Mouse (Mus musculus): ENCODE measurements around the gene Defb15. TPM values are rescaled to one million over a fixed set of nuclear protein-coding genes. Genes with fewer than 3 reads are reported as not detected.
A peak's percentile ranks its signal among the peaks of the same experiment; 100 is the strongest.
"Not testable (repeated sequence)": the region's sequence is repeated elsewhere in the genome, so short reads cannot be mapped to it uniquely, and the experiment has no call there.

Gene Defb15
- not detected in 2 replicates for polyA plus RNA-seq (2015; fragmentation: Nextera tagmentation; extraction: Ambion mirVana)

DNA sequence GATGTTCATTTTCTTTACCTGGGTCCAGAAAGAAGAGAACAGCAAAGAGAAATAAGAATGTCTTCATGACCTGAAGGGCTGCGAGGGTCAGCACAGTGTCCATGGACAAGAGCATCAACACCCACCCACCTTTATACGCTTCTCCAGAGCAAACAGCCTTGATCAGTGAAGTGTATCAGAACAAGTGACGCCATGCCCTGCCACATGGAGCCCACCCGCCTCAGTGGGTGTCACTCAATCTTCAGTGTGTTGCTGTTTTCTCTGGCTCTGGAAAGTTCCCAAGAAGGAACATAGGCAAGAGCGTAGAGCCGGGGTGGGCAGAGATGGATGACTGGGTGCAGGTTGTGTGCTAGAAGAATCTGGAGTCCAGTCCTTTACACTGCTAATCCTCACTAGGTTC is at the start of gene Defb15:
Gene Defb15, minus strand, starts transcription at position 101 of the 400 bp plus-strand sequence.
- no peak for ATAC-seq (replicated peaks)
- Histone ChIP-seq H3K4me2 (no peak within 1 kb of the TSS), H3K4me1 (no peaks in the 10 kb centered on the region), H3K4me3 (no peak within 1 kb of the TSS), H3K27ac (no peak within 1 kb of the TSS), H3K27me3 (replicated peaks) (no peaks in the 10 kb centered on the region), H3K9ac (no peak within 1 kb of the TSS), H3K9me3 (no peaks in the 10 kb centered on the region), H3K36me3 (replicated peaks) (no peaks in the 10 kb centered on the region)
- 92% methylated on average over 6 of the region's 6 CpGs for WGBS

DNA sequence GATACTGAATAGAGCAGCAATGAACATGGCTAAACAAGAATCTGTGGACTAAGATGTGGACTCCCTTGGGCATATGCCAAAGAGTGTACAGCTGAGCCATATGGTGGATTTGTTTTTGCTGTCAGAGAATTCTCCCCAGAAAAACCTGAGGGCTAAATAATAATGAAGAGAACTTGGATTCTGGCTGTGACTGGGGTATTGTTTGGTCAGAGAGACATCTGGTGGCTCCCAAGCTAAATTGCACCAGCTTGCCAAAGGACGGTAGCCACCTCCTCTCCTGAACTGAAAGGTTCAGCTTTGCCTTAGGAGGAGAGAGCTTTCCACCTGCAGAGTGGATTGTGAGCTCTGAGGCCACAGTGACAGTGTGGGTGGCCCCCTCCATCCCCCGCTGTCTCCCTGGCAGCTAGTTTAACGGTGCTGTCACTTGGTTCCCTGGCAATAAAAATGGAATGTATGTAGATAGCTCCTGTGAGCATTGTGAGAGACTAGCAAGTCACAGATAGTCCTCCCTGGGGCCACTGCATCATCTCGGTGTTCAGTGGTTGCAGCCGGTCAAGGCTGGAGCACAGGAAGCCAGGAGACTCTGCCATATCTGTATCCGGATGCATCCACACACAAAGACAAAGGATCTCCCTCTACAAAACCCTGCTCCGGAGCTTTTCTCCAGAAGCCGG is 49.3 kb upstream of the Defb15 start:
- H3K4me3 ChIP-seq: no peak overlapping the region
- no peak overlapping the region for H3K9ac ChIP-seq
- H3K4me1 ChIP-seq: no peaks in the 10 kb centered on the region
- no peak overlapping the region for H3K27ac ChIP-seq
- 61% methylated on average over 8 of the region's 8 CpGs for WGBS
- H3K9me3 ChIP-seq: no peaks in the 10 kb centered on the region
- ATAC-seq (replicated peaks): peak; percentile 91
- no peak overlapping the region for H3K4me2 ChIP-seq
- no peaks in the 10 kb centered on the region for H3K27me3 ChIP-seq (replicated peaks)
- no peaks in the 10 kb centered on the region for H3K36me3 ChIP-seq (replicated peaks)

DNA sequence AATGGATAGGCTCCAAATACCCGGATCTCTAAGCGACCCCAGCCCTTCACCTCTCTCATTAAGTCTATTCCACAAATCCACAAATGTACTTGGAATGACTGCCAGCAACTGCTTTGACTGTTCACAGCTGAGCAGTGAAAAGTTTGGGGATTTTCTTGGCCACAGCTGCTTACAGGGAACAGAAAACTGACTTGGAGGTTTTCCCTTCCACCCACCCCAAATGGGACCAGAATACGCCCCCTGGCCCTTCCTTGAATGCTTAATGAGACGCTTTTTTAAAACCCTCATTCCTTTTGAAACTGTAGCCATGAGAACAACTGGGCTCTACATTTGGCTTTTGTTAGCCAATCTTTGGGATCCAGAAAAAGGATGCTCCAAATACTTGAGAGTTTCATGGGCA is 45.7 kb upstream of the Defb15 start:
- WGBS: 59% methylated on average over 4 of the region's 4 CpGs
- no peaks in the 10 kb centered on the region for H3K36me3 ChIP-seq (replicated peaks)
- no peak overlapping the region for H3K4me3 ChIP-seq
- no peak overlapping the region for H3K27ac ChIP-seq
- no peak for ATAC-seq (replicated peaks)
- no peak overlapping the region for H3K9ac ChIP-seq
- no peaks in the 10 kb centered on the region for H3K4me1 ChIP-seq
- H3K9me3 ChIP-seq: no peaks in the 10 kb centered on the region
- H3K4me2 ChIP-seq: no peak overlapping the region
- H3K27me3 ChIP-seq (replicated peaks): no peaks in the 10 kb centered on the region

DNA sequence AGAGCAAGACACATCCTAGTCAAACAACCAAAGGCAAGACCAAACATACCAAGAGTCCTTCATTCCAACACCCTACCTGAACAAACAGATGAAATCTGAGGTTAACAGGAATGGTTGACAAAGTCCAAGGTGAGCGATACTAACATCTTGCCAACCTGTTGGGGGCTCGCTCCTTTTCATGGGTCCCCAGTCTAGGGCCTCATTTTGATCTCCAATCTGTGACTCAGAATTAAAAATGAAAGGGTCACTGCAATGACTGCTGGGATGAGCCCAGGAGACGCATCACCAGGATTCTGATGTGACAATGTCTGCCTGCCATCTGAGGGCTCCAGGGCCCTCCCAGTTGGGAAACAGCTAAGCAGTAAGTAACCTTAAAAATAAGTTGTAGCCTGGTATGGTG is 37.0 kb upstream of the Defb15 start, which contains the start of gene Ccdc70:
Gene Ccdc70, plus strand, starts transcription at position 301 of the 400 bp plus-strand sequence.
- H3K27ac ChIP-seq: no peak within 1 kb of the TSS
- no peak for ATAC-seq (replicated peaks)
- WGBS: 87% methylated on average over 3 of the region's 3 CpGs

DNA sequence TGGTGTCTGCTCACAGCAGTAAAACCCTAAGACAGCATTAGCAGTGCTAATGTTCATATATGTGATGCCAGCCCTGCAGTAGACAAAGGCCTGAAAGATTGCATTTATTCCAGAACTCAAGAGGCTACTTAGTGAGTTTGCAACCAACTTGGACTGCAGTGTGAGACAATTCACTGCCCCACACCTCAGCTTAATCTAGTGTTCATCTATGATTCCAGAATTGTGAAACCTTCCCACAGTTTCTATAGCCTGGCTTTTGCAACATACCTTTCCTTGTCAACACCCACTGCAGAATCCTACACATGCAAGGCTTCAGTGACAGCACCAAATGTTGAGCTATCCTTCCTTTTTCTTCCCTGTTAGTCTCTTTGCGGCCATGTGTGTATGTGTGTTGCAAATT is 34.1 kb upstream of the Defb15 start:
- 83% methylated on average over 1 of the region's 1 CpGs for WGBS
- H3K4me1 ChIP-seq: no peaks in the 10 kb centered on the region
- no peaks in the 10 kb centered on the region for H3K9me3 ChIP-seq
- ATAC-seq (replicated peaks): no peak
- no peaks in the 10 kb centered on the region for H3K27me3 ChIP-seq (replicated peaks)
- no peak overlapping the region for H3K9ac ChIP-seq
- H3K27ac ChIP-seq: no peak overlapping the region
- no peak overlapping the region for H3K4me2 ChIP-seq
- no peaks in the 10 kb centered on the region for H3K36me3 ChIP-seq (replicated peaks)
- no peak overlapping the region for H3K4me3 ChIP-seq

More for the DNA sequence above, 37.0 kb upstream of the Defb15 start, which contains the start of gene Ccdc70:
- Histone ChIP-seq H3K27me3 (replicated peaks) (no peaks in the 10 kb centered on the region), H3K4me1 (no peaks in the 10 kb centered on the region), H3K4me2 (no peak within 1 kb of the TSS), H3K9ac (no peak within 1 kb of the TSS), H3K9me3 (no peaks in the 10 kb centered on the region), H3K4me3 (no peak within 1 kb of the TSS), H3K36me3 (replicated peaks) (no peaks in the 10 kb centered on the region)

DNA sequence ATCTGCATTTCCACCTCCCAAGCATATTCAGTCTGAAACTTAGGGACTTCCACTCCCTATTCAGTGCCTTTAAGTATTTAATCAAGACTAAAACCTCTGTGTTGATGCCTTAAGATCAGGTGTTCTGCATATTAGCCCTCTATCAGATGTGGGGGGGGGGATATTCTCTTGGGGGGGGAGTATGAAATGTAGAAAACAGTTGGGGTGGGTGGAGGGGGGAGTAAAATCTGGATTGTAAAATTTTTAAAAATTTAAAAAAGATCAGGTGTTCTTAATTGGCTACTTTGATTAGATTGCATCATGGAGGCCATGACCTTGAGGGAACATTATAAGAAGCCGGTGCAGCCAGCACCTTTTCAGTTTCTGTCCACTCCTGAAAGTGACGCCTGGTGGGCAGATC is 25.9 kb upstream of the Defb15 start, which contains the start of gene Fam90a1a:
Gene Fam90a1a, plus strand, starts transcription at position 301 of the 400 bp plus-strand sequence.
- Histone ChIP-seq H3K27me3 (replicated peaks) (no peaks in the 10 kb centered on the region), H3K4me1 (no peaks in the 10 kb centered on the region), H3K27ac (no peak within 1 kb of the TSS), H3K4me2 (no peak within 1 kb of the TSS), H3K4me3 (no peak within 1 kb of the TSS), H3K36me3 (replicated peaks) (no peaks in the 10 kb centered on the region), H3K9me3 (no peaks in the 10 kb centered on the region), H3K9ac (no peak within 1 kb of the TSS)
- 93% methylated on average over 2 of the region's 2 CpGs for WGBS
- no peak for ATAC-seq (replicated peaks)

DNA sequence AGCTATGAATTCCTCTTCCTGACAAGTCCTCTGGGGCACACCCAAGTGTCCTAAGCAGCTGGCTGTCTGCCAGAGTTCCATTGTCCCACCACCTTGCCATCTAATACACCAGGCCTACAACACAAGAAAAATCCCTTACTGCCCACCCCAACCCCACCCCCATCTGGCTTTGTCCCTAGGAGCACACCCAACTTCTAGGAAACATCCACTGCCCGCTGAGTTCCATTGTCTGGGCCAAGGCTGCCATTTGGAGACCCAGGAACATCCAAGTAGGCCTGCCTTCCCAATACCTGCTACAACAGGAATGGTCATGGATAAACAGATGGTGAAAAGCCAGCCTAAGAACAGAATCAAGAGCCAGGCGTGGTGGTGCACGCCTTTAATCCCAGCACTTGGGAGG is 23.8 kb upstream of the Defb15 start:
- H3K27me3 ChIP-seq (replicated peaks): no peaks in the 10 kb centered on the region
- no peaks in the 10 kb centered on the region for H3K9me3 ChIP-seq
- no peaks in the 10 kb centered on the region for H3K36me3 ChIP-seq (replicated peaks)
- H3K27ac ChIP-seq: no peak overlapping the region
- 82% methylated on average over 3 of the region's 3 CpGs for WGBS
- H3K4me2 ChIP-seq: no peak overlapping the region
- H3K4me1 ChIP-seq: no peaks in the 10 kb centered on the region
- no peak for ATAC-seq (replicated peaks)
- no peak overlapping the region for H3K9ac ChIP-seq
- no peak overlapping the region for H3K4me3 ChIP-seq

DNA sequence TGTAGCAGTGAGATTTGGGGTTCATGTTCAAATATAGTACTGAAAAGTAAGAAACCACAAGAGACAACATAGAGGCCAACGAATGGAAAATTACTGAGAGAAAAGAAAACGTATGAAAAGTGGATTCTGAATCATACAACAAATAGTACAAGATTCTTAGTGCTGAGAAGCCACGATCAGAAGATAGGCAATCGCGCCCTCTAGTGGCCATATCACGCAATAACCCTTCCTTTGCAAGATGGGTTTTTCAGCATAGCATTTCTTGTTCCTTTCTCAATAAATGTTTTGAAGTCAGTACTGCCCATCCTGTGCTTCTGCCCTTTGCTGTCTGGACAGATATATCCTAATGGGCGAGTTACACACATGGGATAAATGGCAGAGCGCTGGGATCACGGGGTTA is 22.8 kb upstream of the Defb15 start:
- no peak overlapping the region for H3K4me2 ChIP-seq
- 7% methylated on average over 9 of the region's 9 CpGs for WGBS

DNA sequence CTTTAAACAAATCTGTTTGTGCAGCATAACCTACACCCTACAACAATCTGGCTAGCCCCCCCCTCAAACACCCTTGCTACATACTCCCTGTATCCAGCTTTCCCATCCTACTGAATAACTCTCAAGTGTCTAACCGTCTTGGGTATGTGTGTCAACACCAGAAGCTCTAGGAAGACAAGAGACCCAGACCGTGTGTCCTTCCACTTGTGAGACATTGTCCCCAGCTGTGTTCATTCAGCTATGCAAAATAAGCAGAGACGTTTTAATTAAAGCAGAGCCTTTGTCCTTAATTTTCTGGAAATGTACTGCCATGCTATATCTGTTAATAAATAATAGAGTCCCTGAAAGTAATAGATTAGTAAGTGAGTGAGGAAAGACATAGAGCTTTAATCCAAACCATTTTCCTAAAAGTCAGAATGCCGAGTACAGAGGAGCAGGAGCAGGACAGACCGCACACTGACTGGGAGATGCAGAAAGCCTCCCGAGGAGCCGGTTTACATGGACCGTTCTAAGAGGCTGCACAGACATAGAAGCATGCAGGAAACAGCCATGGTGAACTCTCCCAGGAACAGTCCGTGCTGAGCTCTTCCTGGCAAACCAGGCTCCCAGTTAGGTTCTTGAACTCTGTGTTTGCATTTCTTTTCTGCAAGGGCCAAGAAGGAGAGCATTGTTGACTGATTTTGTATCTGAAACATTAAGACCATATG is 15.0 kb upstream of the Defb15 start:
- Histone ChIP-seq H3K4me3 (no peak overlapping the region), H3K9me3 (no peaks in the 10 kb centered on the region), H3K27ac (no peak overlapping the region), H3K4me2 (no peak overlapping the region), H3K27me3 (replicated peaks) (no peaks in the 10 kb centered on the region), H3K9ac (no peak overlapping the region), H3K4me1 (no peaks in the 10 kb centered on the region), H3K36me3 (replicated peaks) (no peaks in the 10 kb centered on the region)
- no peak for ATAC-seq (replicated peaks)
- WGBS: 64% methylated on average over 9 of the region's 9 CpGs

More for the DNA sequence above, 22.8 kb upstream of the Defb15 start:
- Histone ChIP-seq H3K27me3 (replicated peaks) (no peaks in the 10 kb centered on the region), H3K9ac (no peak overlapping the region), H3K4me1 (no peaks in the 10 kb centered on the region), H3K27ac (no peak overlapping the region), H3K4me3 (no peak overlapping the region), H3K9me3 (no peaks in the 10 kb centered on the region), H3K36me3 (replicated peaks) (no peaks in the 10 kb centered on the region)
- ATAC-seq (replicated peaks): peak; percentile 54; the same call in 1 of the 2 replicates

DNA sequence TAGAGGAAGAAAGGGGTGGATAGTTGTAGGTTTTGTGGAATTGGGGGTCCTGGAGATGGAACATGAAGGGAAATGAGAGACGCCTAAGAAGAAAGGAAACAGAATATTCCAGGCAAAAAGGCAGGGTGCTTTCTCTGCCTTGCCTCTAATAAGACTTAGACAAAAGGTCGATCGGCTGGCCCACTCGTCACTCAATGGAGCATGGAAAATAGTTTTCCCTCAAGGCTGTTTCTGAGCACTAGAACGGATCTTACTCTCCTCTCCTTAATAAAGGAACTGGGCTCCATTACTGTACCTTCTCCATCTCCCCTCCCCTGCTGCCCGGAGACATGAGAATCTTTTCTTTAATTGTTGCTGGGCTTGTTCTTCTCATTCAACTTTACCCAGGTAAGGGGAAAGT is 14.0 kb upstream of the Defb15 start, which contains the start of gene Defb13:
Gene Defb13, plus strand, starts transcription at position 301 of the 400 bp plus-strand sequence.
- WGBS: 84% methylated on average over 6 of the region's 6 CpGs
- Histone ChIP-seq H3K27me3 (replicated peaks) (no peaks in the 10 kb centered on the region), H3K9me3 (no peaks in the 10 kb centered on the region), H3K4me3 (no peak within 1 kb of the TSS), H3K4me1 (no peaks in the 10 kb centered on the region), H3K9ac (no peak within 1 kb of the TSS), H3K27ac (no peak within 1 kb of the TSS), H3K4me2 (no peak within 1 kb of the TSS), H3K36me3 (replicated peaks) (no peaks in the 10 kb centered on the region)
- no peak for ATAC-seq (replicated peaks)

DNA sequence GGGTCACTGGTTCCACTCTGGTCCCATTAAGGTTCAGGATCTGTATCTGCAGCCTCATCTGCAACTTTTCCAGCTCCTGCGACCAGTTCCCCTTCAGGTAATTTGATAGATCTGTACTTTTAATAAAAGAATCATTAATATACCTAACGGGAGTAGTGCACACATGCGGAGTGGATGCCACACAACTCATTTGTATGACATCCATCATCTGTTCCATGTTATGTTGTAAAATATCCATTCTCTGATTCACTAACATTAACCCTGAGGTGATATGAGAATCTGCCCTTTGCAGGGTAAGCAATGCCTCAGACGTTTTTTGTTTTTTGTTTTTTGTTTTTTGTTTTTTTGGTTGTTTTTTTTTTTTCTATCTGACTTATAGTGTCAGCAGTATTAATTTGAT is 5.5 kb upstream of the Defb15 start, which contains the start of gene Defb35:
Gene Defb35, plus strand, starts transcription at position 301 of the 400 bp plus-strand sequence.
- not testable (repeated sequence) for ATAC-seq (replicated peaks); H3K4me2 ChIP-seq; H3K36me3 ChIP-seq (replicated peaks); H3K27me3 ChIP-seq (replicated peaks); H3K27ac ChIP-seq; H3K9ac ChIP-seq; H3K9me3 ChIP-seq; H3K4me3 ChIP-seq; H3K4me1 ChIP-seq
- 86% methylated on average over 4 of the region's 4 CpGs for WGBS

DNA sequence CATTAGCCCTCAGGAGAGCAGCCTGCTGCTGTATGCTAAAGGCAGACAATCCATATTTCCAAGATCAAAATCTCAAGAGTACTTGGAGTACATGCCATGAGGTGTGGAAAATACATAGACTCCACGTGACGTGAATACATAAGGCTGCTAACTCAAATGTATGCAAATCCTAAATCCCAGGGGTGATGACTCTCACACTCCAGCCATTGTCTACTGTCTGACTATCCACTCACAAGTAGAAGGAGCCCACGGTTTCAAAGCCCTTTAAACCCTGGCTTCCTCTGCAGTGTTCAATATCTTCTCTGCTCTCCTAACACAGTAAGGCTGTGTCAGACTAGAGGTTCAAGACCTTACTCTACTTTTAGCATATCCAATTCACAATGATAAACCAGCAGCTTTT is 1.8 kb downstream of the Defb15 start:
- ATAC-seq (replicated peaks): 0 out of 2 replicates have a peak, but pooled peaks have one; percentile 27
- H3K36me3 ChIP-seq (replicated peaks); H3K4me2 ChIP-seq; H3K9me3 ChIP-seq; H3K4me3 ChIP-seq; H3K4me1 ChIP-seq; H3K27ac ChIP-seq; H3K9ac ChIP-seq; H3K27me3 ChIP-seq (replicated peaks): not testable (repeated sequence)
- 44% methylated on average over 3 of the region's 3 CpGs for WGBS
